Mouse (Mus musculus): Measurements from ENCODE around the gene Gm7073. TPM values are rescaled to one million over a fixed set of nuclear protein-coding genes. Genes with fewer than 3 reads are reported as not detected.

The Gm7073 gene
- total RNA-seq, 2 experiments from 2014 or later: not detected

Small RNA genes lying within 50 kb of the gene (microRNA-seq; reads per million reads assigned to microRNA genes)
- 141 to 164 reads per million in 2 experiments for gene Mir505

Other genes with a start within 250 kb of the Gm7073 start
- 10 to 100 TPM; 10.1 to 10.2 TPM for gene Atp11c, start 53.4 kb upstream of the Gm7073 start, total RNA-seq (2021)

All from heart, postnatal 4 days (tissue).